8 mouse cellular contexts compared by ENCODE assay signal in the genomic region with DNA sequence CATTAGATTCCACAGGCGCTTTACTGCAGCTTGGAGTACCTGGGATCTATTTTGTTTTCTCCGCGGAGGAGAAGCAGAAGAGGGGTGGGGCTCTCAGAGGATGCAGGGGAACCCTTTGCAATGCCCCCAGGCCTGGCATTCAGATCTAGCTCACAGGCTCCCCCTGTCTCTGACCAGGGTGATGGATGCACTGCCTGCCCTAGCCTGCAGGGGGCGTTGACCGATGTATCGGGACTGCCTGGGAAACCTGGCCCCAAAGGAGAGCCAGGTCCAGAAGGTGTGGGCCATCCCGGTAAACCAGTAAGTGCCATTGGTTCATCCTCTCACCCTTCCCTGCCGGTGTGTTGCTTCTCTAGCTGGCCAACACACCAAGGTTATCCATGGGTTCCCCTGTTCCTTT. TPM values are rescaled to one million over a fixed set of nuclear protein-coding genes. Genes with fewer than 3 reads are reported as not detected.
DNase-seq lines count a peak whose midpoint lies in the region; ATAC-seq and TF ChIP-seq lines count a peak whose summit lies in the region.
"Had no signal": no experiment of that assay in that cellular context is flagged by ENCODE, and none has a peak within 500 bp of the region (broad histone marks: within the 10 kb centered on the region; RNA-seq: fewer than 3 reads in every experiment).

No protein-coding gene starts in this region.

- no peak for ATAC-seq in kidney, embryonic 16.5 days (ENCODE audit: low FRiP score, low TSS enrichment)
- ATAC-seq in lung, embryonic 14.5 days (ENCODE audit: insufficient read depth): no peak

- H3K9ac ChIP-seq in kidney, embryonic 16.5 days (replicated peaks; ENCODE audit: low read length): no peak overlapping the region
- no peak overlapping the region for H3K9ac ChIP-seq in lung, embryonic 14.5 days

- TF ChIP-seq CTCF in kidney, adult 2 months (conservative IDR thresholded peaks at IDR 0.05; ENCODE audit: insufficient read depth, insufficient read length, low read depth, low read length): peak; percentile 70
- peak; percentile 78 for TF ChIP-seq CTCF in lung, embryonic 14.5 days (IDR thresholded peaks at IDR 0.05; ENCODE audit: low read depth)

- no peaks in the 10 kb centered on the region for H3K9me3 ChIP-seq in kidney, embryonic 16.5 days (ENCODE audit: low read length)
- no peaks in the 10 kb centered on the region for H3K9me3 ChIP-seq in lung, embryonic 14.5 days (ENCODE audit: low read depth, low read length)

- DNase-seq in kidney, adult 2 months: peak; percentile 38
- DNase-seq in NIH3T3 (ENCODE audit: low read depth): peak; percentile 82
- peak; percentile 63 to 72 for DNase-seq in cerebellum, postnatal 10 days
- peak; percentile 37 for DNase-seq in lung, embryonic 14.5 days
- DNase-seq in urinary bladder, postnatal 10 days (ENCODE audit: low spot score): no peak
- no peak for DNase-seq in frontal cortex, adult 2 months (ENCODE audit: extremely low spot score in 1 of 2, low spot score in 1 of 2)

- no peaks in the 10 kb centered on the region for H3K36me3 ChIP-seq in kidney, adult 2 months (ENCODE audit: control insufficient read depth, insufficient read depth, low read length)
- H3K36me3 ChIP-seq in kidney, embryonic 16.5 days (ENCODE audit: insufficient read depth, low read length): no peaks in the 10 kb centered on the region
- H3K36me3 ChIP-seq in lung, embryonic 14.5 days (ENCODE audit: insufficient read depth): peaks cover 6% of the 10 kb centered on the region; the same call in 1 of the 2 replicates

- H3K4me1 ChIP-seq in kidney, adult 2 months (ENCODE audit: control insufficient read depth, insufficient read depth, low read length): peaks cover 2% of the 10 kb centered on the region
- no peaks in the 10 kb centered on the region for H3K4me1 ChIP-seq in kidney, embryonic 16.5 days (ENCODE audit: insufficient read depth, low read length)
- H3K4me1 ChIP-seq in lung, embryonic 14.5 days (ENCODE audit: insufficient read depth): no peaks in the 10 kb centered on the region

- WGBS in kidney, adult 2 months: 22% methylated on average over 8 of the region's 8 CpGs
- WGBS in kidney, embryonic 16.5 days: 8% methylated on average over 8 of the region's 8 CpGs
- 14% methylated on average over 8 of the region's 8 CpGs for WGBS in lung, embryonic 14.5 days

- H3K4me2 ChIP-seq in kidney, embryonic 16.5 days (replicated peaks; ENCODE audit: low read depth, low read length): no peak overlapping the region
- H3K4me2 ChIP-seq in lung, embryonic 14.5 days: no peak overlapping the region

- no peak overlapping the region for H3K4me3 ChIP-seq in kidney, adult 2 months (ENCODE audit: insufficient read depth, low read depth, low read length)
- H3K4me3 ChIP-seq in kidney, embryonic 16.5 days (ENCODE audit: low read length): no peak overlapping the region
- H3K4me3 ChIP-seq in lung, embryonic 14.5 days (ENCODE audit: low read depth, low read length): no peak overlapping the region
- H3K4me3 ChIP-seq: erythroblast, embryonic 14.5 days had no signal

- no peak overlapping the region for H3K27ac ChIP-seq in kidney, adult 2 months (ENCODE audit: insufficient read depth, low read depth, low read length)
- no peak overlapping the region for H3K27ac ChIP-seq in kidney, embryonic 16.5 days (ENCODE audit: low read length)
- H3K27ac ChIP-seq in lung, embryonic 14.5 days (ENCODE audit: low read depth): no peak overlapping the region

- no peaks in the 10 kb centered on the region for H3K27me3 ChIP-seq in kidney, adult 2 months (replicated peaks; ENCODE audit: control insufficient read depth, insufficient read depth, low read length)
- no peaks in the 10 kb centered on the region for H3K27me3 ChIP-seq in kidney, embryonic 16.5 days (ENCODE audit: insufficient read depth, low read length)
- no peaks in the 10 kb centered on the region for H3K27me3 ChIP-seq in lung, embryonic 14.5 days (ENCODE audit: insufficient read depth, low read length)

- TF ChIP-seq POLR2A in kidney, adult 2 months (IDR thresholded peaks at IDR 0.05; ENCODE audit: low read depth, low read length): no peak

RNA-seq across cellular contexts. Expression of a gene that starts 19.2 kb away (rescaled TPM):
- polyA plus RNA-seq in kidney, adult 2 months (2012; rRNA removed): 12.7 and 15.4 TPM in 2 replicates
- 41.2 and 48.8 TPM in 2 replicates for polyA plus RNA-seq in kidney, embryonic 16.5 days (2015; fragmentation: Nextera tagmentation; extraction: Ambion mirVana)
- 55.7 and 59.5 TPM in 2 replicates for polyA plus RNA-seq in lung, embryonic 14.5 days (2014; fragmentation: Nextera tagmentation; extraction: Ambion mirVana)
- polyA plus RNA-seq in frontal cortex, adult 2 months (2012; rRNA removed): 40.4 and 40.6 TPM in 2 replicates
- polyA plus RNA-seq: erythroblast, embryonic 14.5 days had no signal

RNA-seq across cellular contexts. Expression of a gene that starts 35.5 kb away (rescaled TPM):
- polyA plus RNA-seq in kidney, adult 2 months (2012; rRNA removed): 129 and 139 TPM in 2 replicates
- polyA plus RNA-seq in kidney, embryonic 16.5 days (2015; fragmentation: Nextera tagmentation; extraction: Ambion mirVana): 85.5 and 90.9 TPM in 2 replicates
- 68.9 and 69.4 TPM in 2 replicates for polyA plus RNA-seq in lung, embryonic 14.5 days (2014; fragmentation: Nextera tagmentation; extraction: Ambion mirVana)
- polyA plus RNA-seq in frontal cortex, adult 2 months (2012; rRNA removed): 73.5 and 75.2 TPM in 2 replicates

Comparison
In these comparisons a context has a peak if more than half of its experiments do, and no peak if none do; other contexts are left out.
1. DNase-seq: peak in kidney, adult 2 months (single experiment), NIH3T3 (single experiment), cerebellum, postnatal 10 days (2 of 2) and lung, embryonic 14.5 days (single experiment); none in urinary bladder, postnatal 10 days (single experiment) and frontal cortex, adult 2 months (0 of 2).